Mouse (Mus musculus) spleen, postnatal 4 days (tissue): ENCODE measurements at regions not wholly inside any gene's neighbourhood (a gene's known extent, or its start where the extent isn't known, plus 50 kb on each side); places are given as distances from the start of the nearest gene placed in this dataset.

Source experiments
- DNase-seq, 2 experiments: peaks; one replicate each; pipeline ENCODE4 v3.0.0; 2022; ENCODE audit warnings: low spot score in 2 of 2

GRCm38 (mm10) chr11:25356671-25357586 lies 853.6 kb downstream of the 5730522E02Rik start:
- DNase-seq: no peak

DNA sequence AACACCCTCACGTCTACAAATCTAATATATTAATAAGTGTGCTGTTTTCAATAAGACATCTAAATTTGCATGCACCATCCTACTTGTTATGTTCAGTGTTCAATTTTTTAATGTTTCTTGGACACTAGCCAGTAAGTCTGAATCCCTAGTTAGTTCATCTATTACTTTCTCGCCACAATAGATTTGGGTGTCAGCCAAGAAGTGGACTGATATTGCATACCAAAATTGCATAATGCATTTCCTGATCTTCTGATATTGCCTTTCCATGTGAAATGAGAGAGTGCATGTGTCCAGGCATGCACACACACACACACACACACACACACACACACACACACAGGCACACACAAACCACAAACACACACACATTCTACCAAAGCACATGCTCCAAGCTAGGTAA lies 874.9 kb downstream of the 5730522E02Rik start:
- DNase-seq: no peak

DNA sequence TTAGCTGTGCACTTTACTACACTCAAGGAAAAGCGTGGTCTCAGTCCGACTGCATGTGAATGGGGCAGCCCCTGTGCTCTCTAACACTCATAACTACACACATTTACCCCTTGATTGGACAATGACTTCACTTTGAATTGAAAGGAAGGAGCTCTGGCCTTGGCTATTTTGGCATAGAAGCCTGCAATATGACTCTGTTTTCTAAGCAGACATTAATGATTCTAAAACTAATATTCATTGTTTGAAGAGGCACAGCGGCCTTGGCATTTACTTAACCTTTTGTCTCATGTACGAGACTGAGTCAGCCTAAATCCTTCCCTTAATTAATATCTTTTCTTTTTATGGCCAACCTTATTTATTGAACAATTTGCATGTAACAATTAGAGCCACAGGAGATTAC lies 879.9 kb downstream of the 5730522E02Rik start:
- DNase-seq: no peak

DNA sequence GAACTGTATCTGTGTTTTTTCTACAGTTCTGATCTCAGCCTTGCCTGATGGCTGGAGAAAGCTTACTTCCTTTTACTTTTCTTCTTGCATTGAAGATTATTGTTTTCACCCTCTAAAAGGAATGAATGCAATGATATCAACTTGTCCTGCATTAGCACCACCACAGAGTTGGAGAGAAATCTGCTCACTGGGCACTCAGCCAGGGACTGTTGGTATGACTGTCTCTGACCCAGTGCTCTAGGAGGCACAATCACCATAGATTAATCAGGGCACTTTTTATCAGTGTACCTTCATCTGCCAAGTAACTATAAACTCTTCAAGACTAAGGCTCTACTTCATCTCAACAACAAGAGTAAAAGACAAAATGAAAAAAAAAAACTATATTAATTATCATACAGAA lies 888.1 kb downstream of the 5730522E02Rik start:
- DNase-seq: no peak

GRCm38 (mm10) chr11:25321494-25321893 lies 889.1 kb downstream of the 5730522E02Rik start:
- no peak for DNase-seq

DNA sequence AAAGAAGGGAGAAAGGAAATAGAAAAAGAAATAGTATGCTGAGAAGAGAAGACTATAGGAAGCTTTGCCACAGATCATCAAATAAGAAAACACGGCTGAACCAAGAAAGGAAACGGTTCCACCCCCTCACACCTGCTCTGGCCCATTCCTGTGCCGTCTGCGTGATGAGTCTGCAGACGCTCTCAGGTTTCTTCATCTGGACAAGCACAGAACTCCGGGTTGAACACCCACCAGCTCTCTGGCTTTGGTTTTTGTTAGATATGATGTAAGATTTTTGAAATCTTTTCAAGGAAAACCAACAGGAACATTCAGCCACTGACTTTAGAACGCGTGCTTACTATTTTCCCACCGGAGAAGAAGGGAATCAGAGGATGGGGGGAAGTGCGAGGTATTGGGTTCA lies 895.9 kb downstream of the 5730522E02Rik start:
- DNase-seq: no peak

GRCm38 (mm10) chr11:25313879-25314278 lies 896.7 kb downstream of the 5730522E02Rik start:
- no peak for DNase-seq

GRCm38 (mm10) chr11:25313308-25313707 lies 897.3 kb downstream of the 5730522E02Rik start:
- DNase-seq: no peak

- no peak for DNase-seq
Measured at GRCm38 (mm10) chr11:25310754-25311153, 899.8 kb downstream of the 5730522E02Rik start.

DNA sequence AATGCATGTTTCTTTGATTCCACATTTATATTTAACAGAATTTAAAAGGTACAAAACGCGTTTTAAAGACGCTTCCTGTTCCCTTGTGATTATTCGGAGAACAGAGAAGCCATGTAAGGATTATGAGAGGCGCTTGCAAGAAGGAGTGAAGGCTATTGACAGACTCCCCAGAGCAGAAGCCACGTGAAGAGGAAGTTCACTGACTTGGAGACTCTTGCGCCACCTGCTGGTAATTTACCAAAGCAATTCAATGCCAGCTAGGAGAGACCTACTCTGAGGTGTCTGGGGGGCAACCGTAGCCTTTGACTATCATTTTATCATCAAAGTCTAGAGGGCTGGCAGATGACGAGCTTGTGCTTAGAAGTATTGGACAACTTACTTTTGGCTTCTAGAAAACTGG lies 909.4 kb downstream of the 5730522E02Rik start:
- DNase-seq: peak; percentile 62 to 83

- DNase-seq: no peak
Measured at GRCm38 (mm10) chr11:25288346-25288745, 922.2 kb downstream of the 5730522E02Rik start.

DNA sequence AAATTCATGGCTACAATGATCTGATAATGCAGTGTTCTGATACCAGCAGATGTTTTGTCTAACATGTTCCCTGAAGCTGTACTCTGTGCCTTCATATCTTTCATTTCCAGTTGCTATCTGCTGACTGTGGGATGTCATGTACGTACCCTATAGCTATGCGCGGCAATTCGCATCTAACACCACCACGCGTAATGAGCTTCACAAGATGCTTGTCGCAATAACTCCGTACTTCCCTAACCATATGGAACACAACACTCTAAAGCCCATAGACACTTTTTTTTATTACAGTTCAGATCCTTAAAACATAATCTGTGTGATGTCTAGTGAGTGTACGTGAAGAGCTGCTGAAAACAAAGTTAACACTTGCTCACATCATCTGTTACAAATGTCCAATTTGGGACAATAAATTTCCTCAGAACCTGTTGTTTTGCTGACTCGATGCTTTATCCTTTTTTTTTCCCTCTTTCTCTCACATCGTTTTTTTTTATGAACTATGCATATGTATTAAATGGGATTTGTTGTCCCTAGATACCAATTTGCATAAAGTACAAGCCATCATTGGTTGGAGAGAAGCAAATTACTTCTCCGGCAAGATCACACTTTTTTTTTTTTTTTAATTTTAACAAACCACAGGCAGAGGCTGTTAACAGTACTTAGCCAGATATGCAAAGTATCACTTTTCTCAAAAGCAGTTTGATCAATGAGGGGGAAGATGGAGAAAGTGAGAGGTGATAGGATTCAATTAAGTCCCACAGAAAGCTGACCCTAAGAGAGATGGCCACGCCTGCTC lies 922.9 kb downstream of the 5730522E02Rik start:
- no peak for DNase-seq

DNA sequence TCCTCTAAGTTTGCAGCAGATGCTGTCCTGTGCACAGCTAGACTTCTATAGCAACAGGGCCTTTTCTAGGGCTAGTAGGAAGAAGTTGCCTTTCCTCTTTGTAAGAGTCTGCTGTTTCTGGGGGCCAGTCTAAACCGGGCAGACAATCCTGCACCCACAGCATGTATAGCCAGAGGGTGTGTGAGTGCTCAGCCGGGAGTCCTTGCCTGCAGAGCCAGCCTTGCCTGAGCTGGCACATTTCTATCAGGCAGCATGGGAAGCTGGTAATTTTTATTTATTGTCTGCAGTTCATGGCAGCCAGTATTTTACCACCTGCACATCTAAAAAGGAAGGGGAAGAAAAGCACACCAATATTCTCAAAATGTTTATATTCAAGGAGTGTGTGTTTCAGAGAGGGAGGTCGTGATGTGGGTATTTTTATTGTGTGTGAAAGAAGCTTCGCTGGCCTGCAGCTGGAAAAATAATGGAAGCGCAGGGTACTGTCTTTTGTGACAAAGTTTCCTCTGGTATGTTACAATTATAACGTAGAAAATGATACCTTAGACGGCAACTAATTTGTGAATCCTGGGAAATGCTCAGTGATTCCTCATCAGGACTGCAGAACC lies 940.5 kb downstream of the 5730522E02Rik start:
- no peak for DNase-seq

- no peak for DNase-seq
Measured at GRCm38 (mm10) chr11:25262906-25263305, 947.7 kb downstream of the 5730522E02Rik start.

DNA sequence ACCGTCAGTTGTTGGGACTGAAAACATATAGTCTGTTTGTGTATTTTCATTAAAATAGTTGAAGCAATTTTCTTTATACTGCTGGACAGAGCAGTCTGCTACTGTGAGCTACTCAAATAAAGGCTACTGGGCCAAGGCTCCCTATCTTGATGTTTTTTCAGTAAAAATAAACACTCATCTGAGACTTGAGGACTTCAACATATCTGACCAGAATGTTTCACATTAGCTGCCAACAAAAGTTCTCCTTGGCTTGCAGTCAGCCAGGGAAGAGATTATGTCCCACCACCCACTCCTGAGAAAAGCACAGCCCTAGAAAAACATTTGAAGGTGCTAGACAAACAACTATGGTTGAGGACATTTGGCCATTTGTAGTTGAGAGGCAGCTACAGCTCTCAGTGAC lies 950.9 kb downstream of the 5730522E02Rik start:
- DNase-seq: no peak

GRCm38 (mm10) chr11:25233360-25233890 lies 977.1 kb downstream of the 5730522E02Rik start:
- no peak for DNase-seq
